Mouse (Mus musculus): Measurements from ENCODE around the gene Hs3st3a1. TPM values are rescaled to one million over a fixed set of nuclear protein-coding genes. Genes with fewer than 3 reads are reported as not detected.

The Hs3st3a1 gene
- total RNA-seq, 2 experiments from 2014 or later = 0.45 to 1.0 TPM

DNA sequence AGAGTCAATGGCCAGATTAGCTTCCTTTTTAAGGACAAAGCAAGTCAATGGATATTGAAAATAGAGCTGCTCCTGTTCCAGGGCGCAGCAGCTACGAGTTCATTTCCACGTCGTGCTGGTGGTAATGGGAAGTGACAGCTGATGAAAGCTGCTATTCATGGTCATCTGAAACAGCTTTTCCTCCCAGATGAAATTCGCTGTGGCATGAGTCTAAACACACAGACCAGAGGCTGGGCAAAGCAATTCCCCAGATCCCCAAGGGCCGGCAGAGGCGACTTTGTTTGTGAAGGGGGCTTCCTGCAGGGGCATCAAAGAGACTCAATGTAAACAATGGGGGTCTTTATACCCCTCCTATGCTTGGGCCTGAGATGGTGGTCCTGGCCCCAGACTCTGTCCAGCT is 114.2 kb downstream of the Hs3st3a1 start:
- no peak for DNase-seq (ENCODE audit: low spot score in 2 of 2)

DNA sequence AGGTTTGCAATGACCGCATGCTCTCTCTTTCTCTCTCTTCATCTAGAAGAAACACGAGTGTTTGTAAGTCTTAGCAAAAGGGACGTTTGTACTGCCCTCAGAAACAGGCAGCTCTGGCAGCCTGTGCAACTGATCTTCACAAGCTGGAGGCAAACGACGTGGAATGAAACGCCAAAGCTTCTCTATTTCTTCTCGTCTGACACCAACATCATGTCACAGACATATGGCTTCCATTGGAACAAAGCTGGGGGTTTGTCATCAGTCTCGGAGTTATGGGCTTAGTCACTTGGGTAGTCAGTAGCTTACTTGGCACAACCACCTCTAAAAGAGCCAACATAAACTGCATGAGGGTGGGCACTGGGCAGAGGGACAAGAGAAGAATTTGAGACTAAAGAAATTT is 114.8 kb downstream of the Hs3st3a1 start:
- no peak for DNase-seq (ENCODE audit: low spot score in 2 of 2)

GRCm38 (mm10) chr11:64558282-64558681 is 123.2 kb downstream of the Hs3st3a1 start:
- DNase-seq (ENCODE audit: low spot score in 2 of 2) = no peak

DNA sequence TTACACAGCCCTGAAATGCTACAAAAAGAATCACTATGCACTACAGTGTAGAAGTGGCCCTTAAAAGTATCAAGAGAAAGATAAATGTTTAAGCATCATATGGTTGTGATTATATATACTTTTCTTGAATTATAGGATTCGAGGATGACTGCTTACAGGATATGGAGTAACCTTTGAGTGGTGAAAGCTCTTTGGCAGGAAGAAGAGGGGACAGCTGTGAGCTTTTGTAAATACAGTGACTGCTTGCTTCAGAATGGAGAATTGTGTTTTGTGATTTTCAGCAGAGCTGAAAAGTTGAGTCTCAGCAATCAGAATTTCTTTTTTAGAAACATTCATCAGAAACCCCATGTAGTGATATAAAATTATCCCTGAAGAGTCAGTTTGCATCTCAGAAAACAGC is 124.3 kb downstream of the Hs3st3a1 start:
- no peak for DNase-seq (ENCODE audit: low spot score in 2 of 2)

- DNase-seq (ENCODE audit: low spot score in 2 of 2) = no peak
Observed at GRCm38 (mm10) chr11:64560471-64560870, 125.3 kb downstream of the Hs3st3a1 start.

DNA sequence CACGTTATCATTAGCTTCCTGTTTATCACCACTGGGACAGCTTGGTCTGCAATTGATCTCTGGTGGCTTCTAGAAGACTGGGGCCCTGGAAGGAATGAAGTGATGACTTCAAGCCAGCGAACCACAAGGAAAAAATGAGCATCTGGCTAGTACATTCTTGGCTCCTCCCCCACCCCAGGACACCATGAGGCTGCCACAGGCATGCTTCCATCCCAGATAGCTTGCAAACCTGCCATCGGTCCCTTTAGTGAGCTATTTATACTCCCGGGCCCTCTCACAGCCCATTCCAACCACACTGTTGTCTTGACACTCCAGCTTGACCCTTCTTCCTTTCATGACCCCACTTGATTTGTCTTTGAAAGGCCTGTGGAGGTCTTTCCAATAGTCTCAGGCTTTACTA is 127.6 kb downstream of the Hs3st3a1 start:
- DNase-seq (ENCODE audit: low spot score in 2 of 2) = no peak

Other genes starting within 250 kb of the Hs3st3a1 start
- 1 to 10 TPM in 1 of 2 experiments, under 1 TPM in 1; 0.20 to 1.2 TPM for gene F930015N05Rik, start 1.3 kb downstream of the Hs3st3a1 start, total RNA-seq (2021)